23 mouse cellular contexts compared by ENCODE assay signal in the genomic region with DNA sequence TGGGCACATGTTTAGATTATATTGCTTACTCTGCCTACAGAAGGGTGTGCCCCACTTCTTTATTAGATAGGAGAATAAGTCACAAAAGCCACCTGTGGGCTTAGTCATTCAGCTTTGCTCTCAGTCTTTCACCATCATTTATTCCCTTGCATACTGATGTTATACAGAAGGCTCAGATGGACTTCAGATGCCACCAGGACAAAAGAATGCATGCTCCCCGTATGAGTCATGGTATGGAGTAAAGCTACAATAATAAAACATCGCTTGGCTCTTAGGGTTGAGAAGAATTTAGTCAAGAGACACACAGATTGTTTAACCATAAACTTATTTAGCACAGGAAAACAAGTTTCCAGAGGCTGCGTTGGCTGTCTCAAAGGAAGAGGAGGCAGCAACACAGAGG.
"Had no signal": no experiment of that assay in that cellular context is flagged by ENCODE, and none has a peak within 500 bp of the region (broad histone marks: within the 10 kb centered on the region; RNA-seq: fewer than 3 reads in every experiment).

No protein-coding gene starts in this region.

- H3K4me3 ChIP-seq: heart, adult 2 months; heart, embryonic 13.5 days; heart, embryonic 15.5 days; hindbrain, embryonic 13.5 days; hindbrain, embryonic 15.5 days; layer of hippocampus, adult 2 months; left cerebral cortex, adult 2 months; limb, embryonic 10.5 days; limb, embryonic 12.5 days; liver, embryonic 13.5 days had no signal

- H3K4me2 ChIP-seq: heart, embryonic 11.5 days; heart, embryonic 13.5 days; heart, embryonic 15.5 days; hindbrain, embryonic 13.5 days; hindbrain, embryonic 15.5 days; limb, embryonic 12.5 days; liver, embryonic 11.5 days; liver, embryonic 13.5 days had no signal

- H3K27me3 ChIP-seq: heart, embryonic 13.5 days; heart, embryonic 15.5 days; hindbrain, embryonic 13.5 days; hindbrain, embryonic 15.5 days; limb, embryonic 12.5 days; liver, embryonic 13.5 days had no signal

- H3K36me3 ChIP-seq: heart, embryonic 13.5 days; heart, embryonic 15.5 days; hindbrain, embryonic 13.5 days; hindbrain, embryonic 15.5 days; limb, embryonic 10.5 days; limb, embryonic 12.5 days; liver, embryonic 13.5 days had no signal

- DNase-seq: gastrocnemius, postnatal 14 days; gastrocnemius, postnatal 36 days; heart, adult 11 months; heart, adult 2 months; heart, postnatal 14 days; heart, postnatal 36 days; kidney, adult 11 months; kidney, adult 8-10 months; kidney, postnatal 10 days; kidney, postnatal 25 days; kidney, postnatal 4 days; liver; liver, embryonic 13.5 days had no signal
